Mouse (Mus musculus): ENCODE measurements around the gene Dnmt3a.
A peak's percentile ranks its signal among the peaks of the same experiment; 100 is the strongest.

- 0 out of 2 replicates have a peak, but pooled peaks have one; percentile 1 for TF ChIP-seq CTCF (conservative IDR thresholded peaks at IDR 0.05; ENCODE audit: insufficient read depth, insufficient read length, low read depth, low read length)
- no peak for TF ChIP-seq POLR2A (IDR thresholded peaks at IDR 0.05; ENCODE audit: low read depth, low read length)
These were observed 65.2 kb downstream of the Dnmt3a start for GRCm38 (mm10) chr12:3870859-3871462.
